Mouse (Mus musculus) left cerebral cortex, adult 2 months (tissue): ENCODE measurements around the gene Iqch. TPM values are rescaled to one million over a fixed set of nuclear protein-coding genes. Genes with fewer than 3 reads are reported as not detected.

ENCODE experiments used
- DNase-seq, 2 experiments: peaks; one replicate each; pipeline ENCODE4 v3.0.0; 2021 to 2022; ENCODE audit warnings: low spot score in 2 of 2, mixed read lengths in 1 of 2; ENCODE audit errors: extremely low spot score in 1 of 2
- H3K27ac ChIP-seq: fragments of 200-600 bp; 2 replicates; pipeline ENCODE4 v1.8.1; 2022
- H3K4me3 ChIP-seq: fragments of 200-600 bp; 2 replicates; pipeline ENCODE4 v1.8.1; 2022
- CTCF ChIP-seq: fragments of 200-600 bp; IDR thresholded peaks from 2 replicates; pipeline ENCODE4 v1.8.1; 2022; ENCODE audit warnings: antibody characterized with exemption, mild to moderate bottlenecking, moderate library complexity
- intact Hi-C: fragments of 180-260 bp; cut with DNase I; formaldehyde crosslinking; loops from one replicate; pipeline ENCODE4 v1.15.1; 2025
- total RNA-seq, 2 experiments: library from RNA; stranded (reverse); gene quantifications; 2 replicates each; pipeline ENCODE4 v1.2.3; 2021

Gene Iqch
- total RNA-seq, 2 experiments from 2014 or later: not detected

DNA sequence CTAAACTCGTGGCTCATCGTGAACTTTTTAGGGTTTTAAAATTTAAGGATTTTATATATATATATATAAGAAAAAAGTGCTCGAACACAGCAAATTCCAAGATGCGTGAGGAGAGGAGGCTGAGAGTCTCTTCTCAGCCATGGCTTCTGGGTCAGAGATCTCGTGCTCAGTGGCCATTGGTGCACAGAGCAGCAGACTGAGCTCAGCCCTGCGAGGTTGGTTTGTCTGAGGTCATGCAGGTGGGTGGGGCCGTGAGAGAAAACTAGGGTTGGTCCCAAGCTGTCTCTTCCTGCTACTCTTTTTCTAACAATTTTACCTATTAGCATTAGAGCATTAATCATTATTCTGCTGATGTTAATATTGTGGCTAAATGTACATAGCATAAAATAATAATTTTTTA lies 31.0 kb upstream of the Iqch start:
- no peak for TF ChIP-seq CTCF
- H3K4me3 ChIP-seq: no peak overlapping the region
- peak overlapping the region; percentile 65; the same call in 1 of the 2 replicates for H3K27ac ChIP-seq
- intact Hi-C loops: loop anchor here (5.0 kb wide), 1 partner anchor 124 kb away; the partner anchor contains the start of gene Smad3
- DNase-seq: no peak

DNA sequence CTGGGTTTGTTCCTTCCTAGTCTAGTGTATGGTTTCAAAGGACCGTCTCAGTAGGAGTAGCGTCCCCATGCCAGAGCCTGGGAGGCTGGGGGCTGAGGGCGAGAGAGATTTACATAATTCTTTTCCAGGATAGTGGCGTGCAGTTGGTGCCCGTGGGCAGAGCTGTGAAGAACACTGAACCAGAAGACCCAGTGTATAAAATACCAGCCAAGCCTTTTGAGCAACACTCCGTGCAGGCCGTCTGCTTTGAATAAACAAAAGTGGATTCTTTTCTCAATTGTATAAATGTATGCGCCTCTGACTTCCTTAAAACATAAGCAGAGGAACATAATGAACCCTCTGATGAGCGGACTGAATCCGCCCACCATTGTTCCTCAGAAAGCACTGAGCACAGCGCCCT lies 30.6 kb upstream of the Iqch start:
- intact Hi-C loops: loop anchor here (5.0 kb wide), 1 partner anchor 124 kb away; the partner anchor contains the start of gene Smad3
- TF ChIP-seq CTCF: no peak; the same call in 1 of the 2 replicates
- H3K4me3 ChIP-seq: no peak overlapping the region
- peak in 1 of 2 experiments; percentile 56 for DNase-seq
- H3K27ac ChIP-seq: peak overlapping the region; percentile 65; the same call in 1 of the 2 replicates

DNA sequence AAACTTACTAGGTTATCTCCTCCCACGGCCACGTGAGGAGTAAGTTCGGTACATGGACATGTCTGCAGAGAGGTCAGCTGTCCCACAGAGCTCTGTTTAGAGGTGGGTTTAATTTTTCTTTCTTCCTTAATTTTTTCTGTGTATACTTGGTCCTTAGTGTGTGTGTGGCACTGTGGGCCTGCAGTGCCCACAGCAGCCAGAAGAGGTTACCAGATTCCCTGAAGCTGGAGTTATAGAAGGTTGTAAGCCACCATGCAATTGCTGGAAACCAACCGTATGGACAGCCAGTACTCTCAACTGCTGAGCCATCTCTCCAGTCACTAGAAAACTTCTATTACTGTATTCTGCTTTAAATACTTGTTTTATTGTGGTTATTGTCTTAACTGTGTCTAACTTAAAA lies 29.8 kb upstream of the Iqch start:
- DNase-seq: no peak
- intact Hi-C loops: loop anchor here (5.0 kb wide), 1 partner anchor 125 kb away; the partner anchor contains the start of gene Smad3
- 0 out of 2 replicates have a peak overlapping the region, but pooled peaks have one; percentile 48 for H3K27ac ChIP-seq
- no peak overlapping the region for H3K4me3 ChIP-seq
- peak; percentile 43 for TF ChIP-seq CTCF

DNA sequence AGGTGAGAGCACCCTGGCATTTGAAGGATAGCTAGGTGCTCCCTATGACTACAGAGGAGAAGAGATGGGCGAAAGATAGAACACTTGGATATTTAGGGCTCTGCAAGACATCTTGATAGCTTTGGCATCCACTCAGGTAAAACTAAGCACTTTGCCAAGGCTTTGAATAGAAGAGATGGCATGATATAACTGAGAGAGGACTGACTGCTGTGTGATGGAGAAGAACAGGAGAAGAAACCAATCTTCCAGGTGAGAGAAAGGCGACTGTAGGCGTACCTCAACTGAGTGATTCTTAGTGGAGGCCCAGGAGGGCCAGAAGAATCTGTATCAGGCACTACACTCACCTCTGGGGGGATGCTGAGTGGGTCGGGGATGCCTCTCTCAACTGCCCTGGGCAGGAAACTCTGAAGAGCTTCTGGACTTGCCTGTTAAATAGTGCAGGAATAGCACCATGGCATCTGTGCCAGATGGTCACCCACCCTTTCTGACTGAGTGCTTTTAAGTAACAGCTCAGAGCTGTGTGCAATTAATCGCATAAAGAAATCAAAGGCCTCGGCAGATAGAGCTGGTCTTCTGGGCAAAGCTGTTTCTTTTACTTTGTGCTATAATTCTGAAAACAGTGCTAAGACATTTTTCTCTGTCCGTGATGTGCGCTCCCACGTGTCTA lies 22.9 kb upstream of the Iqch start:
- intact Hi-C loops: no loop called here
- Histone ChIP-seq H3K4me3 (no peak overlapping the region), H3K27ac (peak overlapping the region; percentile 37)
- no peak for TF ChIP-seq CTCF
- no peak for DNase-seq

GRCm38 (mm10) chr9:63623895-63624569 lies 21.7 kb upstream of the Iqch start:
- H3K4me3 ChIP-seq: no peak overlapping the region
- DNase-seq: no peak
- intact Hi-C loops: no loop called here
- TF ChIP-seq CTCF: peak; percentile 16
- no peak overlapping the region for H3K27ac ChIP-seq

DNA sequence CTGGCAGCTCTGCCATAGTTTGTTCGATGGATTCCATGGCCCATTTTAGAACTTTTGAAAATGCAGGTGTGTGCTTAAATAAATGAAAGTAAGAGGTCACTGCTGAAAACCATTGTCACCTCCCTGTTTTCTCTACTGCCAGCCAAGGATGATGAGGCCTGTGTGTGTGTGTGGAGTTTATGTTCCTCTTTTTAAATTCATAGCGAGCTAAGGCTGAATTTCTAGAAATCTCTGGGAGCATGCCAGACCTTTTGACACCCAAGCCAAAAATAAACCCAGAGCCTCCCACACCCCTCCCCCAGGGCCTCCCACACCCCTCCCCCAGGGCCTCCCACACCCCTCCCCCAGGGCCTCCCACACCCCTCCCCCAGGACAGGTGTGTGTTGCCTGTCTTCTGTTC lies 15.7 kb upstream of the Iqch start:
- intact Hi-C loops: no loop called here
- Histone ChIP-seq H3K27ac (no peak overlapping the region), H3K4me3 (no peak overlapping the region)
- no peak for TF ChIP-seq CTCF
- DNase-seq: no peak

GRCm38 (mm10) chr9:63614018-63614985 lies 12.0 kb upstream of the Iqch start:
- no peak for TF ChIP-seq CTCF
- intact Hi-C loops: loop anchor here (5.0 kb wide), 1 partner anchor 477 kb away; no protein-coding TSS in a partner anchor
- Histone ChIP-seq H3K27ac (no peak overlapping the region), H3K4me3 (no peak overlapping the region)
- DNase-seq: no peak

DNA sequence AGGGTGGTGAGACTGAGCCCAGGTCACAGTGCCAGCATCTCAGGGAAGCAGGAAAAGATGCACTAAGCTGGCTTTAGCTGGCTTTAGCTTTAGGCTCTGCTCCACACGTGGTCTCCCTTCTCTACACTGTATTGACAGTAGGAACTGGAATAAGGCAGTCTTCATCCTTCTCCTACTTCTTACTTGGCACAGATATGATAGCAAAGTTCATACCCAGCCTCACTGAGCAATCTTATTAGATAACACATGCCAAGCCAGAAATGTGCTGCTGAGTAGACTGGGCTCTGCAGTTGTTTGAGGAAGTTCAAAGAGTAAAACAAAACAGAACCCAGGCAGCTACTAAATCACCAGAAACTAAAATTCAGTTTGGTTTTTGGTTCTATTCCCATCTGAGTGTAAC lies 11.3 kb upstream of the Iqch start:
- TF ChIP-seq CTCF: no peak
- intact Hi-C loops: loop anchor here (5.0 kb wide), 1 partner anchor 476 kb away; no protein-coding TSS in a partner anchor
- Histone ChIP-seq H3K27ac (no peak overlapping the region), H3K4me3 (no peak overlapping the region)
- no peak for DNase-seq

GRCm38 (mm10) chr9:63612565-63613515 lies 10.5 kb upstream of the Iqch start:
- Histone ChIP-seq H3K27ac (no peak overlapping the region), H3K4me3 (no peak overlapping the region)
- intact Hi-C loops: loop anchor here (5.0 kb wide), 1 partner anchor 476 kb away; no protein-coding TSS in a partner anchor
- peak; percentile 41 for TF ChIP-seq CTCF
- DNase-seq: no peak

DNA sequence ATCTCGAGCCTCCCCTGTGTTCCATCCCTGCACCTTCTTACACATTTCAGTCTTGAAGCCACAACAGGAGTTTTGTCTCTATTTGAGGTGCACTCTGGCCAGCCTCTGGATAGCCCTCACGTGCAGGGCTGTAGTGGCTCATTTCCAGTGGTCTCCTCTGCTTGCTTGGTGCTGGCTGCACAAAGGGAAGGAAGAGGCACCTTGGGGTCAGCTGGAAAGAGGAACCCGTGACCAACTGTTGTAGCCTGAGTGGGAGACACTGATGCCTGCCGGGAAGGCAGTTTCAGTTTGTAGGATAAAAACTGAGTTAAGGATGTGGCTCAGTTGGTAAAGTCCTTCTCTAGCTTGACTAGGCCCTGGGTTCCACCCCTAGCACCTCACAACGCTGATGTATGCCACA lies 9.7 kb upstream of the Iqch start:
- no peak for DNase-seq
- TF ChIP-seq CTCF: no peak
- no peak overlapping the region for H3K4me3 ChIP-seq
- intact Hi-C loops: loop anchor here (5.0 kb wide), 1 partner anchor 475 kb away; no protein-coding TSS in a partner anchor
- H3K27ac ChIP-seq: no peak overlapping the region
